Mouse (Mus musculus) embryo, embryonic 10.5 days (tissue): Measurements from ENCODE around the gene Cdt1.

Experiments used
- DNase-seq: peaks from one replicate; pipeline ENCODE4 v3.0.0-alpha.2; 2015; ENCODE audit warnings: low spot score

Gene Cdt1

DNA sequence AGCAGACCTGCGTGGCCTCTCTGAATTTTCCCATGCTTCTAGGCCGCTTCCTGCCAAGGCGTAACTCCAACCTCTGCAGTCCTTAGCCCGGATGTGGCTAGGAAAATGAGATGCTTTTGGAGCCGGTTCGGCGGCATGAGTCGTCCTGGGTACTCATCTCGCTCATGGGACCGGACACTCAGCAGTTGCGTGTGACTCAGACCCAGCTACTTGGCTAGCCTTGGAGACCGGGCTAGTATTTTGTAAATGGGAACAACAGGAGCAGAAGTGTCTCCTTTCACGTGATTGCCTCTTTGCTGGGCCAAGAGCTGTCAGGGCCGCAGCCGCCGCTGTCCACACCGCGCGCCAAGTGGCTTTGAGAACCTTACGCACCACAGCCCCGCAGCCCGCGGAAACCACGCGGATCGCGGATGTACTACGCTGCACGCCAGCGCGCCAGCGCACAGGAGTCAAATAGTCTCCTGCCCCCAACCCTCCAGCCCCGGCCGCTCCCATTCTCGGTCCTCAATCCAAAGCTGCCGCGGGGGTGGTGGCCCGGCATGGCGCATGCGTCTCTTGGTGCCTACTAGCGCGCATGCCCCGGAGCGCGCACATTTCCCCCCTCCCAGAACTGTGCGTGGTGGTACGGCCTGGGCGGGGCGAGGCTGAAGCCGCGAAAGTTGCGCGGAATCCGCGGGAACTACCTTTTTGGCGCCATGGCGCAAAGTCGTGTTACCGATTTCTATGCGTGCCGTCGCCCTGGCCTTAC lies at the start of gene Cdt1:
Gene Cdt1, plus strand, starts transcription at position 655 of the 748 bp plus-strand sequence.
- peak; percentile 98 for DNase-seq

DNA sequence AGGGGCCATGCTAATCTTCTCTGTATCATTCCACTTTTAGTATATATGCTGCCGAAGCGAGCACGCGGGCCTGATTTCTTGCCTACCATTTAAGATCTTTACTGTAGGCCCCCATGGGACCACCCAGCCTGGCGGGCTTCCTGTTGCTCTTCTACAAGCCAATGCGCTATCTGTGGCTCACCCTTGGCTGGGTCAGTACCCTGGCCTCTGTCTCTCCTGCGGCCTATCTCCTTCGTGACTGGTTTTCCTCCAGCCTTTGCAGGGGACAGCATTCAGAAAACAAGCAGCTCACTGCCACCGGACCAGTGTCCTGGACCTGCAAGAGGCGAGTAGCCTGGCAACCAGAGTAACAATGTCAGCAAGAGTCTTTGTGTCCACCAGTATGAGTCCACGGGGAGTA lies 47.2 kb upstream of the Cdt1 start:
- no peak for DNase-seq

DNA sequence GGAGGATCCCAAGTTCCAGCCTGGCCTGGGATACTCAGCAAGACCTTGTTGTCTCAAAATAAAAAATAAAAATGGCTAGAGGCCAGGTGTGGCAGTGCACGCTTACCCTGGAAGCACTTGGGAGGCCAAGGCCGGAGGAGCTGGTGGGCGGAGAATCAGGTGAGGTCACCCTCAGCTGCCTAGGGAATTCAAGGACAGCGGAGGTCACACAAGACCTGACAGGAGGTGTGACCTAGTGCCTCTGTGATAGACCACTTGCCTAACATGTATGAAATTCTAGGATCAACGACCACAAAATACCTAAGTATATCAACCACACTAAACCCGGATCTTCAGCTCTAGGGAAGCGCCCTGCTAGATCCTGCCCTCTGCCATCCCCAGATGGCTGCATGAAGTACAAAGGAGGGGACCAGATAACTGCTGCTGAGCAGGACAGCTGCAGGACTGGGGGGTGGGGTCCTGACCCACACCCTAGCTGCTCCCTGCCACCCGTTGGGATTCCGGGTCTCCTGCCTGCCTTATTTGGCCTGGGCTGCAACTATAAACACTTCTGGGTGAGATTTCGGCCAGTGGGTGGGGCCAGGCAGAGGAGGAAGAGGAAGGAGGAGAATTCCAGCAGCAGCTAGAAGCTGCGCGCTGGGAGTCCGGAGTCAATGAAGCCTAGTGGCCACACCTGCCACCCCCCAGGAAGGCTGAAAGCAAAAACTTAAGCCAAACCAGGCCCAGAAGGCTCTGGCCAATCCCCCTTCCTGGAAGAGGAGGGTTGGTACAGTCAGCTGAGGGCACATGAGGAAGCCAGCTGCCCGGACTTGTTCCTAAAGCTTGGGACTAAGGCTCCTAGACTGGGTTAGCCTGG lies 44.8 kb upstream of the Cdt1 start:
- peak; percentile 30 for DNase-seq

DNA sequence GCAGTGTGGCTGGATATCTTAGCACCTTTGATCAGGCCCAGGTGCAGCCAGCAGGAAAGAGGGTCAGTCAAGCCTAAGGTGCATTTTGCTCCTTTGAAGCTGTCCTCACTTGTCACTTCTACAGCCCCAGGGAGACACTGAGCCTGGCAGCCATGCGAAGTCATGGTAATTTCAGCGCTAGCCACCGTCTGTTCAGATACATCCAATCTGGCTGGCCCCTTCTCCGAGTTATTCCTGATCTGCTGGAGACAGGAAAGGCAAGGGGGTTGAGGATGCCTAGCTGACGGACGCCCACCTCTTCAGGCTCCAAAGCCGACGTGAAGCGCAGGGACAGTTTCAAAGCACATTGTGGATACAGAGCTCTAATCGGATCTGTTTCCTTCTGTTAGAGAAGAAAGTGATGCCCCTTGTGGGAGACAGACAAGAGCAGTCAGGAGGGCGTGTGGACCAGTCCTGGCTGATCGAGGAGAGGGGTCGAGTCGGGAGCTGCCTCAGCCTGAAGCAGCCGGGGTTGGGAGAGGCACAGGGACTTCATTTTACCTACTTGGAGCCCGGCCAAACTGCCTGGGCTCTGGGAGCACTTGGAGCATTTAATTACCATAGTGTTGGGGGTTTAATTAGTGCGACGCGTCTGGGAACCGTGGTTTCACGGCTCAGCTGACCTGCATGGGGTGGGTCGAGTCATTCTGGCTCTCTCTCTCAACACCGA lies 44.0 kb upstream of the Cdt1 start:
- peak; percentile 26 for DNase-seq

DNA sequence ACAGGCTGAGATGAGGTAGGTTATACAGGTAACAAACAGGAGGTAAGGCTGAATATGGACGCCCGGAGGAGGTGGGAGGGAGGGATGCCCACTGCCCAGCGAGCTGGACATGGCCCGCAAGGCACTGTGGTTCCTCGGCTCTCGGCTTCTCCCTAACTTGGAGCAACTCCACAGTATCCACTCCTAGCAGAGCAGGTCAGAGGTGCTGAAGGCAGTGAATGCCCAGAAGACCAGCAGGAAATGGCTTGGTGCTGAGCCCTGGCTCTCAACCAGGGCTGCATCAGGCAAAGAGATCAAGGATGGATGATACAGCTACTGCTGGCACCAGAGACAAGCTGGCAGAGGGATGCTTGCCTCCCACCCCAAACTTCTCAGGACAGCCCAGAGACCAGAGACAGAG lies 43.3 kb upstream of the Cdt1 start:
- no peak for DNase-seq

DNA sequence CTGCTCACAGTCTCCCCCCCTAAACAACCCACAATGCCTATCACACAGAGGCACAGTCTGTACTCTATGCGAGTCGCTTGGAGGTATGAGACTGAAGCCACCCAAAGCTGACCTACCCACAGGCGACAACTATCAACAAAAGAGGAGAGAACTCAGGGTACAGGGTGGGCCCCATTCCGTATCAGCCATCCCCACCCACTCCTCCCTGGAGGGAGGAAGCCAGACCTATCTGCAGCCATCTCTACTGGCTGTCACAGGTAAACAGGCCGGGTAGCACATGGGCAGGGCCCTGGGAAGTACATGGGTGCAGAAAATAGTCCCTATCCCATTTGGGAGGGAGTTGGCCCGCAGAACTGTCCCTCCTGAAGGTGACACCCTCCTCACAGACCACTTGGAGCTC lies 42.8 kb upstream of the Cdt1 start:
- no peak for DNase-seq

DNA sequence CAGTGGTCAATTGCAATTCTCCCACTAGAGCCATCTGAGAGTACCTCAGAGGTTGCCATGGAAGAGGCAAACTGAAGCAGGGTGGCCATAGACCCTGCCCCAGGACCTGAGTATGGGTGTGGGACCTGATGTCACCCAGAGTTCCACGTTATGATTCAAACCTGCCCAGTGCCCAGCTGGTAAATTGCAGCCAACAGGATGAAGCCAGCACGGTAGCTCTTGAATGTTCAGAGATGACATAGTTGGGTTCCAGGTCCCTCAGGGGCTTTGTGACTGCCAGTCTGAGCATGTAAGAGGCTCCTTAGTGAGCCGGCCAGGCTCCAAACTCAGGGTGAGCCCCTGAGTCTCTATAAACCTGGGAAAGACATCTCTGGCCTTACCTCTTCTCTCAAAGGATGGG lies 41.7 kb upstream of the Cdt1 start:
- no peak for DNase-seq

DNA sequence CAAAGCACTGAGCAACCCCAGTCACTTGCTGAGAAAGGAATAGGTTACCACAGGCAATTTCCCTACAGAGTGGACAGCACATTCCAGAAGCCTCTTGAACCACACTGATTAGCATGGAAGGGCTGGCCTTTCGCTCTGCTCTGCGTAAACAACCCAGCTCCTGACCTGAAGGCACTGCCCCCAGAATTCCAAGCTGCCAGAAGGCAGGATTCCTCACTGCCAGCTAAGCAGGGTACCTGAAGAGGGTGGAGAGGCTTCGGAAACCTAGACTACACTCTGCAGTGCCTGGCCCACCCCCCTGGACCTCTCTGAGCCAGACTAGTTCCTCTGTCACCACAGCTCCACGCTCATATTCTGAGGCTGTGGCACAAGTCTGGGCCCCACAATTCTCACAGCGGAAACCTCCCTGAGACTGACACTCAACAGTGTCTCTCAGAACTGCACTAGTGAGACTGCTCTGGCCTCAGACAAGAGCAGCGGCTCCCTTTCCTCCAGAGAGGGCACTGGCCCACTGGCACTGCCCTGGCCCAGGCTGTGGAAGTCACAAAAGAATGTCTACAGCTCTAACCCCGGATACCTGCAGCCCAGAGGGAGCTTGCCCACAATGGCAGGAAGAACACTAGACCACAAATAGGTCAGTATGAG lies 41.2 kb upstream of the Cdt1 start:
- no peak for DNase-seq

GRCm38 (mm10) chr8:122527937-122528336 lies 39.9 kb upstream of the Cdt1 start:
- DNase-seq, result no peak

DNA sequence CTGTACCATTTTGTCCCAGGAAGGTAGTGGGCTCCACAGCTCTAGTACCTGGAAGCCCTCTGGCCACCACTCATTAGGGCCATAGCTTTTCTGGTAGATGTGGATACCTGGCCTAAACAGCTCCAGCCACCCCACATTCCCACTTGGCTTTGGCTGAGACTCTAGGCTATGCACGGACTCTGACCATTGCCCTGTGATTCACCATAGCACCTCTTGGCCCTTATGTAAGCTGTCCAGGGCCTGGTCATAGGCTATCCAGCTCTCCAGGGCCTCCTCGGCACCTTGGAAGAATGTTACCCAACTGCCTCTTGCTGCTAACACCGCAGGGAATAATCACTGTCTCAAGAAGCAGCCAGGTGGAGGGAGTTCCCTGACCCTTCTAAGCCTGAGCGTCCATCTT lies 38.7 kb upstream of the Cdt1 start:
- no peak for DNase-seq

- no peak for DNase-seq
Observed at GRCm38 (mm10) chr8:122531312-122531711, 36.5 kb upstream of the Cdt1 start.

DNA sequence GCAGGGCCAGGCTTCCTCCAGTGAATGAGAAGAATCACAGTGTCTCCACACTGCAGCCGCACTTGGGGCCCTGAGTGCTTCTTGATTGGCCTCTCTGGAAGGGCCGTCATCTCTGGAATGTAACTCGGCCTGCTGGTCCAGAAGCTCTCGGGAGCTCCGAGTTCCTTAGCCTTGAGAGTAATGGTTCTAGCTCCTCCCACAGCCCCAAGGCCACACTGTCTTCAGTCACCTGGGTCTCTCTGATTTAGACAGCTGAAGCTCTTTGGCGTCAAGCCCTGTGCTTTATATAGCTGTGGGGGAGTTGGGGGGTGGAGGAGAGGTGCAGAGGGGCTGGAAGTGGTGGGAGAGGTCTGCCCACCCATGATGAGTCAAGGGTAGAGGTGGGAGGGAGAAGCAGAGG lies 30.8 kb upstream of the Cdt1 start:
- DNase-seq, result no peak

DNA sequence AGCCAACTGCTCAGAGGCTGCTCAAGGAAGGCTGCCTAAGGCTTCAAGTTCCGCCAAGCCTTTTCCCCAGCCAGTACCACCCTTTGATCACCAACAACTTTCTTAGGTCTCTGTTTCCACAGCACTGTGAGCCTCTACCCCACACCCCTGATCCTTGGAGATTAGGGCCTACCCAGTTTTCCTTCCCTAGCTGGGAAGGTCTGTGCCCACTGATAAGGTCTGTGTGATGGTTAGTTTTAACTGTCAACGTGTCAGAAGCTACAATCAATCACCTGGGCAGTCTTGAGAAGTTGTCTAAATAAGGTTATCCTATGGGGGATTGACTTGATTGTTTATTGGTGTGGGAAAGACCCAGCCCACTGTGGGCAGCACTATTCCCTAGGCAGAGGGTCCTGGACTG lies 30.0 kb upstream of the Cdt1 start:
- DNase-seq, result no peak

DNA sequence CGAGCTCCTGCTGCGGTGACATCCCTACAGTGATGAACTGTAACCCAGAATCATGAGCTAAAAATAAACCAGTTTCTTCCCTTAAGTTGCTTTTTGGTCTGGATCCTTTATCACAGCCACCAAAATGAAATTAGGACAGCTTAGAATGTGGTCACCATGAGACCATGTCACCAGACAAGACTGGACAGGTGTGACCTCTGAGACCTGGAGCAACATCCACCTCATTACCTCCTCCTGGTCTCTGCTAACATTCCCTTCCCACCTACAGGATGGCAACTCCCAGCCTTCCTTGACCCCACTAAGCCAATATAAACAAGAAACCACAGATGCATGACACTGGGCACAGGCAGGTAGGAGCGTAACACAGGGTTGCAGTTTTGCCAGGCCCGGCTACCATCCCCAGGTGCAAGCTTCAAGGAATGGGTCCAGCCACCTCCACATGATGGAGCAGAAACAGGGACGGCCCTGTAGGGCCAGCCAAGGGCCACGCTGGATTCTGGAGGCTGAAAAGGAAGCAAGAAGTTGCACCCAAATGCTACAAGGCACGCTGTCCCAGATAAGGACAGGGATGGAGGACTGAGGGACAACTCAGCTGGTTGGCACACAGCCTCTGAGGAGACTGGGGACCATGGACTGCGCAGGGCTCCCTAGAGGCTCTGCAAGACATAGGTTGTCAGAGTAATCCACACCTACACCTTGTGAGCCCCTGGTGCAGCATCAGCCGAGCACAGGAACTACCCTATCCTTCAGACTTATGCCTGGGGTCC lies 29.3 kb upstream of the Cdt1 start:
- DNase-seq, result no peak

DNA sequence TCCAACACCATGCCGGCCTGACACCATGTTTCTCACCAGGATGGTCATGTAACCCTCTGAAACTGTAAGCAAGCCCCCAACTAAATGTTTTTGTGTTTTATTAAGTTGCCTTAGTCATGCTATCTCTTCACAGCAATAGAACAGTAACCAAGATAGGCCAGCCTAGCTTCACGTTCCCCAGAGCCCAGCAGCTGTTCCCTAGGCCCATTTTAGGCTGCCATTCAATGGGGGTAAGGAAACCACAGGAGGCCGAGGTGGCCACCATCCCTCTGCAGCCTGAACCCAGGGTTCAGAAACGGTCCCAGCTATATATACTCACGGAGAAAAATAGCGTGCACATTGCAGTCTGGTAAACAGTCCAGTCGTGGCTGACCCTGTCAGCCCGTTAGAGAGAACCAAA lies 23.7 kb upstream of the Cdt1 start:
- no peak for DNase-seq

- DNase-seq, result no peak
Observed at GRCm38 (mm10) chr8:122546066-122546755, 21.6 kb upstream of the Cdt1 start.

DNA sequence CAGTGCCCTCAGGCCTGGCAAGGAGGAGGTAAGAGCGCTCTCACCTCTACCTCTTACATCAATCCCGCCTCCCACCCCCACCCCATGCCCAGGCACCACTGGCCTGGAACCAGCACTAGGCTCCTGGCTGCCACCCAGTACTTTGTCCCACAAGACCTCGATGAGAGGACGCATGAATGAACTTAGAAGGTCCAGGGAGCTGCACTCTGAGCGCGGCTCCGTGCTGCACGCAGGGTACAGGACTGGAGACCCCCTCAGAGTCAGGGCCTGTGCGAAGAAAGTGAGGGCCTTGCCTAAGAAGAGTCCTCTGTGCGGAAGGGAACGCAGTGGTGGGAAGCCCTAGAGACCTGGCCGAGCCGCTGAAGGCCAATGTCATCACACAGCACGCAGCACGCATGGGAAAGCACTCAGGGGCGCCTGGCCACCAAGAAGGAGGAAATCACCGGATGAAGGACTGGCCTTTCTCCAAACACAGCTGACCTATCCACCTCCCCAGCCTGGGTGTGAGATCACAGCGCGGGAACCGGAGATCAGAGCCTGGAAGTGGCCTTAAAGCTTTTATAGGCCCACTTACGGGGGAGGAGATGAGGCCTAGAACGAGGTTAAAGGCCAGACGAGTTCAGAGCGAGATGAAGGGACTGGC lies 20.9 kb upstream of the Cdt1 start:
- peak; percentile 52 for DNase-seq

DNA sequence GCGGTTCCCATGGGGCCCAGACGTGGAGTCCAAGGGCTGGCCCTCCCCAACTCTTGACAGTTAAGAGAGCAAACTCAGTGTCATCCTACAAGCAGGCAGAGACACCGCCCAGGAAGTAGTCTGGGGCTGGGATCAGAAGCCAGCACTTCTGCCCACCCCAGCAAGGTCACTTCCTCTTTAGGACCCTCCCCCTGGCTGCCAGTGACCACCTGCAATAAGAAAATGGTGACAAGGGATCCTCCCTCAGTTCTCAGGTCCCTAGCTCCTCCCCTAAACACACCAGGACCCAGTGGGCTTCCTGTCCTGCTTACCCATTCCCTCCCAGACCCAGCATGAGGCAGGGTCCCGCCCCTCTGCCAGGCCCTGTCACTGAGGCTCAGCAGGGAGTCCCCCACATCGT lies 20.0 kb upstream of the Cdt1 start:
- peak; percentile 51 for DNase-seq

- no peak for DNase-seq
Observed at GRCm38 (mm10) chr8:122548331-122548730, 19.5 kb upstream of the Cdt1 start.

DNA sequence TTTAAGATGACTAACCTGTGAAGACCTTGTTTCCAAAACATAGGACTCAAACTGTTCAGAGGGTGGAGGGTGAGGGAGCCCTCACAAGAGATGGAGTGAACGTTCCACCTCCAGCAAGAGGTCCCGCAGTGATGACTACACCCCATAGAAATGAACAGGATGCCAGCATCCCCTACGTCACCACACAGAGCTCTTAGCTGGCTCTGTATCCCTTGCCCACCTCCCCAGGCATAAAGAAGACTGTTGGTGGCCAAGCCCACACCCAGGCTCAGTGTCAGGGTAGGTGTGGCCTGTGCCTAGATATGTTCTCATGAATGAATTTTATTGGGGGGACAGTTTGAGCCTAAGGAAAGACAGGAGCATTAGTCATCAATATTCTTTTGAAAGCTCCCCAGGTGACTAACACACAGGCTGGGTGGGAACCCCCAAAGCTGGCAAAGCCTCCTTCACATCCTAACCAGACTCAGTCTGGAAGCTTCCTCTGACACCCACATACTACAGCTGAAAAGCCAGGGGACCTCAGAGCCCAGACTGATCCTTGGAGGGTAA lies 18.9 kb upstream of the Cdt1 start:
- no peak for DNase-seq
